Comparison of ENCODE assay signal across 7 mouse cellular contexts in the genomic region with DNA sequence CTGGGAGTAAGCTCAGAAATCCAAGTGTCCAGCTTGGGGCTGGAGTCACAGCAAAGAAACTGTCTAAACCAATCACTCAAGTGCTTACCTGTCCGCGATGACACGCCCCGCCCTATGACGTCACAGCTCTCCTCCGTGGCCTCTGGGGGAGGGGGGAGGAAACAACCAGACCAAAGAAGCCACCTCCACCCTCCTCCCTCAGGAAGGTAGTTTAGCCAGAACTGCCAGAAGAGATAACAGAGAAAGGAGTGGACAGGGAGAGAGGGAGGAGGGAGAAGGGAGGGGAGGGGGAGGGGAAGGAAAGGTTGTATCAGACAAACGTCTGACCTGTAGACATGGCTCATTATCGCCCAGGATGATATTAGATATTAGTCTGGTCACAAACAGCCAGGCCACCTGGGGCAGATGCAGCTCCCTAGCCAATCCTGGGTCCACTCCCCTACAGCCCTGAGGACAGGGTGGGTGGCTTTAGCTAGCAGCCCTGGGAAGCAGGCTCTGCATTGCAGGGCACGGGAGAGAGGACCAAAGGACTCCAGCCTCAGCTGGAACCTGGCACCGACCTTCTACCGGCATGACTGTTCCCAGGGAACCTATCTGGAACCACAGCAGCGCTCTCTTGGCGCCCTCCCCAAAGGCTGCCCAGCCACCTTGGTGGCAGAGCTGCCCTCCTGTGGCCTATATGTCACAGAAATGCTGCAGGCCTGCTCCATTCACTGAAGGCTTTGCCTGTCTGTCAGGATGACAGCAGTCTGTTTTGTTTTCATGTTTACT. TPM values are rescaled to one million over a fixed set of nuclear protein-coding genes. Genes with fewer than 3 reads are reported as not detected.
DNase-seq lines count a peak whose midpoint lies in the region; ATAC-seq lines count a peak whose summit lies in the region.

No protein-coding gene starts in this region.

- 8% methylated on average over 13 of the region's 13 CpGs for WGBS in heart, embryonic 10.5 days
- WGBS in kidney, embryonic 14.5 days, result 14% methylated on average over 13 of the region's 13 CpGs

- H3K4me1 ChIP-seq in heart, embryonic 10.5 days, result peaks cover 31% of the 10 kb centered on the region
- H3K4me1 ChIP-seq in kidney, embryonic 14.5 days (ENCODE audit: control insufficient read depth, insufficient read depth, low read length), result 0 out of 2 replicates have a peak, but pooled peaks cover 7% of the 10 kb centered on the region

- H3K4me3 ChIP-seq in heart, embryonic 10.5 days, result peak overlapping the region; percentile 40
- H3K4me3 ChIP-seq in kidney, embryonic 14.5 days (ENCODE audit: low read length), result no peak overlapping the region

- peak overlapping the region; percentile 23; the same call in 1 of the 2 replicates for H3K9ac ChIP-seq in kidney, embryonic 14.5 days (ENCODE audit: low read depth, low read length)

- peak overlapping the region; percentile 74; the same call in 1 of the 2 replicates for H3K27ac ChIP-seq in heart, embryonic 10.5 days
- H3K27ac ChIP-seq in kidney, embryonic 14.5 days (ENCODE audit: low read depth, low read length), result no peak overlapping the region

- DNase-seq in adipocyte (ENCODE audit: low spot score), result peak; percentile 36
- DNase-seq in cerebellum, adult 18-20 months, result peak; percentile 43 to 50
- peak; percentile 86 for DNase-seq in heart, embryonic 10.5 days (ENCODE audit: low spot score)
- DNase-seq in lung, postnatal 10 days, result peak; percentile 60
- DNase-seq in testis, postnatal 10 days (ENCODE audit: low spot score), result peak; percentile 58
- no peak for DNase-seq in layer of hippocampus, adult 9-11 months

- no peaks in the 10 kb centered on the region for H3K27me3 ChIP-seq in heart, embryonic 10.5 days (ENCODE audit: insufficient read depth, poor library complexity, severe bottlenecking)
- H3K27me3 ChIP-seq in kidney, embryonic 14.5 days (ENCODE audit: control insufficient read depth, insufficient read depth, low read length), result no peaks in the 10 kb centered on the region

- peak overlapping the region; percentile 12 for H3K4me2 ChIP-seq in kidney, embryonic 14.5 days (replicated peaks; ENCODE audit: low read depth, low read length)

- no peaks in the 10 kb centered on the region for H3K36me3 ChIP-seq in heart, embryonic 10.5 days
- H3K36me3 ChIP-seq in kidney, embryonic 14.5 days (ENCODE audit: control insufficient read depth, insufficient read depth, low read length), result no peaks in the 10 kb centered on the region

- H3K9me3 ChIP-seq in heart, embryonic 10.5 days, result no peaks in the 10 kb centered on the region
- no peaks in the 10 kb centered on the region for H3K9me3 ChIP-seq in kidney, embryonic 14.5 days (ENCODE audit: control insufficient read depth, low read length)

- peak; percentile 38; the same call in 1 of the 2 replicates for ATAC-seq in kidney, embryonic 14.5 days (ENCODE audit: low FRiP score, low TSS enrichment)

RNA-seq across cellular contexts. Expression of a gene that starts 20.2 kb away (rescaled TPM):
- polyA plus RNA-seq in heart, embryonic 10.5 days (2016; fragmentation: Nextera tagmentation; extraction: Ambion mirVana), result 0.14 and 2.8 TPM in 2 replicates
- 0.19 and 0.38 TPM in 2 replicates for polyA plus RNA-seq in kidney, embryonic 14.5 days (2014; fragmentation: Nextera tagmentation; extraction: Ambion mirVana)

RNA-seq across cellular contexts. Expression of a gene that starts 33.6 kb away (rescaled TPM):
- 0.03 TPM in 1 of 2 replicates, not detected in the other for polyA plus RNA-seq in heart, embryonic 10.5 days (2016; fragmentation: Nextera tagmentation; extraction: Ambion mirVana)
- not detected in 2 replicates for polyA plus RNA-seq in kidney, embryonic 14.5 days (2014; fragmentation: Nextera tagmentation; extraction: Ambion mirVana)

RNA-seq across cellular contexts. Expression of a gene that starts 42.1 kb away (rescaled TPM):
- 1.9 TPM in 2 replicates for polyA plus RNA-seq in heart, embryonic 10.5 days (2016; fragmentation: Nextera tagmentation; extraction: Ambion mirVana)
- 2.7 and 3.1 TPM in 2 replicates for polyA plus RNA-seq in kidney, embryonic 14.5 days (2014; fragmentation: Nextera tagmentation; extraction: Ambion mirVana)
